Mouse (Mus musculus) central nervous system, embryonic 14 days (tissue): ENCODE data around the gene Npat. TPM values are rescaled to one million over a fixed set of nuclear protein-coding genes. Genes with fewer than 3 reads are reported as not detected.

Experiments
- polyA plus RNA-seq: library from polyadenylated mRNA; depleted of rRNA; stranded (reverse); fragments of >200 nt; gene quantifications from 2 replicates; pipeline ENCODE4 v1.2.3, GENCODE M21; 2012; rRNA removed

The Npat gene
- polyA plus RNA-seq: 11.1 and 11.6 TPM in 2 replicates

GRCm38 (mm10) chr9:53536558-53537320, at the start of gene Npat, which contains the start of gene Atm:
TSS of gene Npat (plus strand) at chr9:53537047.
TSS of gene Atm (minus strand) at chr9:53536740.

GRCm38 (mm10) chr9:53609968-53610781, 73.3 kb downstream of the Npat start, which contains the start of gene Acat1:
TSS of gene Acat1 (minus strand) at chr9:53610382.

Other genes with a start within 250 kb of the Npat start
- 0.07 and 0.18 TPM in 2 replicates for gene Exph5, start 235.4 kb upstream of the Npat start, polyA plus RNA-seq
- gene Kdelc2, start 153.0 kb upstream of the Npat start, polyA plus RNA-seq: 2.9 and 5.3 TPM in 2 replicates
- gene 4930550C14Rik, start 134.7 kb upstream of the Npat start, polyA plus RNA-seq: 0.22 and 0.73 TPM in 2 replicates
- gene Atm, start 307 bp upstream of the Npat start, polyA plus RNA-seq: 11.4 and 11.8 TPM in 2 replicates
- 96.6 and 96.9 TPM in 2 replicates for gene Acat1, start 73.3 kb downstream of the Npat start, polyA plus RNA-seq
- 18.3 and 19.4 TPM in 2 replicates for gene Cul5, start 133.0 kb downstream of the Npat start, polyA plus RNA-seq
- 1.1 and 1.7 TPM in 2 replicates for gene Rab39, start 169.2 kb downstream of the Npat start, polyA plus RNA-seq
- 8.3 and 9.0 TPM in 2 replicates for gene Slc35f2, start 234.5 kb downstream of the Npat start, polyA plus RNA-seq